Mouse (Mus musculus) heart, adult 2 months (tissue): ENCODE measurements around the gene Nr4a2.

ENCODE experiments used
- CTCF ChIP-seq: fragments of 200-600 bp; IDR thresholded peaks from 2 replicates; pipeline ENCODE4 v1.8.1; 2022; ENCODE audit warnings: antibody characterized with exemption, mild to moderate bottlenecking, moderate library complexity
- EP300 ChIP-seq: fragments of 200-500 bp; IDR thresholded peaks from 2 replicates; pipeline ENCODE4 v1.6.1; 2011; ENCODE audit warnings: low read depth, low read length, control low read depth; ENCODE audit not compliant: insufficient read depth
- POLR2A ChIP-seq: fragments of 200-500 bp; IDR thresholded peaks from 2 replicates; pipeline ENCODE4 v1.6.1; 2011; ENCODE audit warnings: mild to moderate bottlenecking, low read depth, low read length, control low read depth; ENCODE audit not compliant: insufficient read depth

GRCm38 (mm10) chr2:57116366-57117200 is 7.2 kb downstream of the Nr4a2 start:
- peak; percentile 35; the same call in 1 of the 2 replicates for TF ChIP-seq CTCF
- peak; percentile 81 for TF ChIP-seq POLR2A
- TF ChIP-seq EP300, result peak; percentile 68; the same call in 1 of the 2 replicates
